Mouse (Mus musculus) adrenal gland, adult (tissue): ENCODE data around the gene H2afv.
"Not testable (repeated sequence)": the region's sequence is repeated elsewhere in the genome, so short reads cannot be mapped to it uniquely, and the experiment has no call there.

Source experiments
- DNase-seq, 2 experiments: peaks; one replicate each; pipeline ENCODE4 v3.0.0; 2022 to 2023; ENCODE audit warnings: low spot score in 1 of 2; ENCODE audit not compliant: inconsistent age in 2 of 2

Gene H2afv

GRCm38 (mm10) chr11:6415551-6416404 lies 28.5 kb downstream of the H2afv start:
- peak; percentile 99 to 100 for DNase-seq

DNA sequence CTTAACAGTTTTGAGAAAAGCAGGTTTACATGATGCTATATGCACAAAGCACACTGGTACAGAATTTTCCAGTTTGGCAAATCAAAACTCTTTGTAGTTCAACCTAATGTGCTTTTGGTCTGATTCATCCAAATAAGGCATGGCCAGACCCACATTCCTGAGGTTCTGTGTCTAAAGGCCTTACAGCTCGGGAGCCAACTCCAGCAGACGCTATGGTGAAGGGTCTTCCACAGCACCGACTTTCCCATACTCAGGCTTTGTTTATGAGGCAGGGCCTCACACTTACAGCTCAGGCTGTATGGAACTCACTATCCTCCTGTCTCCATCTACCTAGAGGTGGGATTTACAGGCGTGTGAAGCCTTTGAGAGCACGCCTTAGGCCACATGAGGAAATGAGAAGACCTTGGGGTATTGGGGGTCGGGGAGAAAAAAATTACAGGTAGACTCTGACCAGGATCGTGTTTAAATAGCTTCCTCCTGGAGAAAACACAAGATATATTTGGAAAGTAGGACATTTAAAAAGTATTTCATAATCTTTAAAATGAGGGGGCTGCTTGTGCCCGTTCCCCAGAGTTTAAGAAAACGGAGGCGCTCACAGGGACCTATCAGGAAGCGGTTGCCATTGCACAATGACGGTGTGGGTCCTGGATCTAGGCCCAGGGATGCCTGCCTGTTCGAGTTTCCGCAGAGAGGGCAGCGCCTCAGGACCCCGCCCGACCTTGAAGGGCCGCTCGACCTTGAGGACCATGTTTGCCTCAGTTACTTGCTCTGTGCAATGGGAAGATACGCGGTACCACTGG lies 29.3 kb downstream of the H2afv start, which contains the start of gene Ppia:
Ppia (plus strand) TSS at position 693 of the 800 bp plus-strand sequence.
- DNase-seq = no peak

GRCm38 (mm10) chr11:6413264-6413663 lies 31.0 kb downstream of the H2afv start:
- DNase-seq = no peak

DNA sequence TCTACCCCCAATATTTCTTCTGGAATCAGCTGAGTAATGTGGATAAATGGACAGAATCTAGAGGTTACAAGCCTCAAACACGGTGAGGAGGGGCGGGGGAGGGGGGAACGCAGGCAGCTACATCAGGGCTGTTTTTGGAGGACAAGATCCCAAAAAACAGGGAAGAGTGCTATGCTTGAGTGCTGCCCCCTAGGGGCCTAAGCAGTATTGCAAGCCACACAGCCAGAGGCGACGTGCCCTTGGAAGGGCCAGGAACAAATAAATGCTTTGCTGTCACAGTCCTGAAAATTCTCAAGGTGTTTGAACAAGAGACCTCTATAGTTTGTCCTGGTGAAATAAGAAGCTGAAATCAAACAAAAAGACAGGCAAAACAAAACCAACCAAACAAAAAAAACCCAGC lies 32.6 kb downstream of the H2afv start:
- DNase-seq = peak; percentile 83 to 94

- not testable (repeated sequence) for DNase-seq
These were observed 33.5 kb downstream of the H2afv start for GRCm38 (mm10) chr11:6410755-6411154.

- DNase-seq = no peak
These were observed 34.1 kb downstream of the H2afv start for GRCm38 (mm10) chr11:6410050-6410602.

GRCm38 (mm10) chr11:6407162-6407621 lies 37.1 kb downstream of the H2afv start:
- peak in 1 of 2 experiments; percentile 65 for DNase-seq

- DNase-seq = peak; percentile 85 to 92
These were observed 37.7 kb downstream of the H2afv start for GRCm38 (mm10) chr11:6406251-6407161.

- DNase-seq = peak; percentile 56 to 84
These were observed 38.6 kb downstream of the H2afv start for GRCm38 (mm10) chr11:6405591-6406081.

GRCm38 (mm10) chr11:6404699-6405566 lies 39.3 kb downstream of the H2afv start:
- DNase-seq = peak; percentile 64 to 80

DNA sequence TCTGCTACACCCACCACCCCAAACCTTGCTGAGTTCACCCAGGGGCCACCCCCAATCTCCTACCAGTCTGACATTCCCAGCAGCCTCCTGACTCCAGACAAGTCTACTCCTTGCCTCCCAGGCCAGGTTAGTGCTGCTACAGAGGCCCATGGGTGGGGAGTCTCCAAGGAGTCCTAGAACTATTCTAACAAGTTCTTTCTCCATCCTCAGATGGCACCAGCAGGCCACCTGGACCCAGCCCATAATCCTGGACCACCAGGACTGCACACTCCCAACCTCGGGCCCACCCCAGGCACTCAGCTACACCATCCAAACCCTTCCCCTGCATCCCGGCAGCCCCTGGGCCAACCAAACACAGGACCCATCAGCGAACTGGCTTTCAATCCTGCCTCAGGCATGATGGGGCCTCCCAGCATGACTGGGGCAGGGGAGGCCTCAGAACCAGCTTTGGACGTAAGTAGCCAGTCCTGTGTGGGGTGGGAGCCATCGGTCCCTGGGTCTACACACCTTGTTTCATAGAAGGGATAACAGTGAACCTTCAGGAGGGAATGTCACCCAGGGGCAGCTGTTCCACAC lies 40.3 kb downstream of the H2afv start:
- DNase-seq = peak in 1 of 2 experiments; percentile 46

- peak; percentile 75 to 90 for DNase-seq
These were observed 41.4 kb downstream of the H2afv start for GRCm38 (mm10) chr11:6402515-6403510.

DNA sequence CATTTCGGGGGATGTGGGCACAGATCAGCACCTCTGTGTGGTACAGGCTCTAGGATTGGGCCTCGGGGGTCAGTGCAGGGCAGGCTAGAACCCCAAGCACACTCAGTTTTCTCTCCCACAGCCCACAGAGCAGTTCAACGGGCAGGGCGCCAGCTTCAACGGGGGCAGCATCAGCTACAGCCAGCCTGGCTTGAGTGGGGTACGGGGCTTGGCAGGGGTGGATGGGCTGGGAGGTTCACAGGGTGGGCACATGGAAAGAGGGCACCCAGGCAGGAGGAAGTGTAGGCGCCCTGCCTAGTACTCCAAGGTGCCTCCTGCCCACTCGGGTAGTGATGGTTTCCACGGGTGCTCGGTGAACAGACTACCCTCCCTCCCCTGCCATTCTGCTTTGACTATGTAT lies 46.1 kb downstream of the H2afv start:
- no peak for DNase-seq

DNA sequence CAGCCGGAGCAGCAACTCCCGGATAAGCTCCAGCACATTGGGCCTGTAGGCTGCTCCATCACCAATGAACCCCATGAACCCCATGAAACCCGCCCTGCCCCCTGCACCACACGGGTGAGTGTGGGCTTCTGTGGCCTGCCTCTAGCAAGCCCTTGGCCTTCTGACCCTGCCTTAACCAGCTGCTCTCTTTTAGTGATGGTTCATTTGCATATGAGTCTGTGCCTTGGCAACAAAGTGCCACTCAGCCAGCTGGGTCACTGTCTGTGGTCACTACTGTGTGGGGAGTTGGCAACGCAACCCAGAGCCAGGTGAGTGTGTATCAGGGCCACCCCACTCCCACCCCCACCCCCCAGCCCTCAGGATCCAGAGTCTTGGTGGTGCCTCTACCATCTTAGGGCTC lies 48.7 kb downstream of the H2afv start:
- DNase-seq = peak in 1 of 2 experiments; percentile 22

- peak in 1 of 2 experiments; percentile 21 for DNase-seq
These were observed 50.4 kb downstream of the H2afv start for GRCm38 (mm10) chr11:6393866-6394265.

GRCm38 (mm10) chr11:6392857-6393256 lies 51.4 kb downstream of the H2afv start:
- DNase-seq = no peak

GRCm38 (mm10) chr11:6391516-6392276 lies 52.5 kb downstream of the H2afv start:
- DNase-seq = no peak
